Mouse (Mus musculus): Measurements from ENCODE around the gene 1700022I11Rik. TPM values are rescaled to one million over a fixed set of nuclear protein-coding genes. Genes with fewer than 3 reads are reported as not detected.

Gene 1700022I11Rik
- total and polyA plus RNA-seq, 2 experiments from 2014 or later, result 0.41 TPM; not detected in 1

DNA sequence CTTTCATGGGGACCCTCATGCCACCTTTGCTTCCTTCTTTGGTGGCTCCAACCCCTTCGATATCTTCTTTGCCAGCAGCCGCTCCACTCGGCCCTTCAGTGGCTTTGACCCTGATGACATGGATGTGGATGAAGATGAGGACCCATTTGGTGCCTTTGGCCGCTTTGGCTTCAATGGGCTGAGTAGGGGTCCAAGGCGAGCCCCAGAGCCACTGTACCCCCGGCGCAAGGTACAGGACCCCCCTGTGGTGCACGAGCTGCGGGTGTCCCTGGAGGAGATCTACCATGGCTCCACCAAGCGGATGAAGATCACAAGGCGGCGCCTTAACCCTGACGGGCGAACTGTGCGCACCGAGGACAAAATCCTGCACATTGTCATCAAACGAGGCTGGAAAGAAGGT lies 12.8 kb upstream of the 1700022I11Rik start:
- Histone ChIP-seq H3K27me3 (ENCODE audit: control insufficient read depth, insufficient read depth, low read length) (no peaks in the 10 kb centered on the region), H3K4me2 (ENCODE audit: low read depth, low read length) (no peak overlapping the region), H3K9ac (replicated peaks; ENCODE audit: low read depth, low read length) (no peak overlapping the region), H3K4me3 (ENCODE audit: low read depth, low read length) (no peak overlapping the region), H3K36me3 (replicated peaks; ENCODE audit: control insufficient read depth, insufficient read depth, low read length) (peaks cover 33% of the 10 kb centered on the region), H3K9me3 (replicated peaks; ENCODE audit: control insufficient read depth, low read length) (no peaks in the 10 kb centered on the region), H3K27ac (ENCODE audit: low read depth) (no peak overlapping the region), H3K4me1 (ENCODE audit: control insufficient read depth, insufficient read depth) (peaks cover 30% of the 10 kb centered on the region)
- TF ChIP-seq EP300 (IDR thresholded peaks at IDR 0.05; ENCODE audit: low read depth) (no peak), CTCF (IDR thresholded peaks at IDR 0.05; ENCODE audit: low read depth) (no peak)
- 91% methylated on average over 17 of the region's 17 CpGs for WGBS
- DNase-seq (ENCODE audit: low spot score) (no peak), ATAC-seq (ENCODE audit: insufficient read depth, low read depth) (no peak)

DNA sequence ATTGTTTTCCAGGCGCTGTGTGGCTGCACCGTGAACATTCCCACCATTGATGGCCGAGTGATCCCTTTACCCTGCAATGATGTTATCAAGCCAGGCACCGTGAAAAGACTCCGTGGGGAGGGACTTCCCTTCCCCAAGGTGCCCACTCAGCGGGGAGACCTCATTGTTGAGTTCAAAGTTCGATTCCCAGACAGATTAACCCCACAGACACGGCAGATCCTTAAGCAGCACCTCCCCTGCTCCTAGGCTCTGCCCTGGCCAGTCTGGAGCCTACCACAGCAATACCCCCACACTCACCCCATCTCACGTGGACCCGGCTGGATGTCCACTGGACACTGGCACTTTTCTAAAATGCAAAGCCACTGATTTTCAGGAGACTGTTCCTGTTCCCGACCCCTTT lies 12.1 kb upstream of the 1700022I11Rik start:
- TF ChIP-seq CTCF (IDR thresholded peaks at IDR 0.05; ENCODE audit: low read depth) (no peak), EP300 (IDR thresholded peaks at IDR 0.05; ENCODE audit: low read depth) (no peak)
- Histone ChIP-seq H3K9ac (replicated peaks; ENCODE audit: low read depth, low read length) (0 out of 2 replicates have a peak overlapping the region, but pooled peaks have one; percentile 19), H3K36me3 (replicated peaks; ENCODE audit: control insufficient read depth, insufficient read depth, low read length) (peaks cover 33% of the 10 kb centered on the region), H3K27me3 (ENCODE audit: control insufficient read depth, insufficient read depth, low read length) (no peaks in the 10 kb centered on the region), H3K4me2 (ENCODE audit: low read depth, low read length) (no peak overlapping the region), H3K9me3 (replicated peaks; ENCODE audit: control insufficient read depth, low read length) (no peaks in the 10 kb centered on the region), H3K27ac (ENCODE audit: low read depth) (peak overlapping the region; percentile 78), H3K4me3 (ENCODE audit: low read depth, low read length) (no peak overlapping the region), H3K4me1 (ENCODE audit: control insufficient read depth, insufficient read depth) (peaks cover 26% of the 10 kb centered on the region; the same call in 1 of the 2 replicates)
- no peak for DNase-seq (ENCODE audit: low spot score)
- ATAC-seq (ENCODE audit: insufficient read depth, low read depth), result no peak
- 75% methylated on average over 11 of the region's 11 CpGs for WGBS

DNA sequence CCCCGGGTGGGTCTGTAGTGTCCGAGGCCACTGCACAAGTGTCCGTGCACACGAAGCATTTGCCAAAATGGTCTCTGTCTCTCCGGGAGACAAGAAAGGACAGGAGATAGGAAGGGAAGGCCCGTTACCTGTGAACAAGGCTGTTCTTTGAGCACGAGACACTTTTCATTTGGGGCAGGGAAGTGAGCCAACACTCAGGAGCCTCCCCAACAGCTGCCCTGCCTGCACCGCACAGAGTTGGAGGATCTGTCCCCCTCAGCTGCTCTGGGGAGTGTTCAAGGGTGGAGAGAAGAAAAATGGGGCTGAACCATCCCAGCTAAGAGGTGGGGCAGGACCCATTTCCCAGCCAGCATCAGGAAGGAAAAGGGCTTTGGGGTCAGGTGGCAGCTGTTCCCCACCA lies 11.4 kb upstream of the 1700022I11Rik start:
- ATAC-seq (ENCODE audit: insufficient read depth, low read depth) (no peak), DNase-seq (ENCODE audit: low spot score) (no peak)
- Histone ChIP-seq H3K9me3 (replicated peaks; ENCODE audit: control insufficient read depth, low read length) (no peaks in the 10 kb centered on the region), H3K4me1 (ENCODE audit: control insufficient read depth, insufficient read depth) (peaks cover 21% of the 10 kb centered on the region; the same call in 1 of the 2 replicates), H3K27ac (ENCODE audit: low read depth) (peak overlapping the region; percentile 78), H3K27me3 (ENCODE audit: control insufficient read depth, insufficient read depth, low read length) (no peaks in the 10 kb centered on the region), H3K36me3 (replicated peaks; ENCODE audit: control insufficient read depth, insufficient read depth, low read length) (peaks cover 33% of the 10 kb centered on the region), H3K9ac (replicated peaks; ENCODE audit: low read depth, low read length) (0 out of 2 replicates have a peak overlapping the region, but pooled peaks have one; percentile 19), H3K4me3 (ENCODE audit: low read depth, low read length) (no peak overlapping the region), H3K4me2 (ENCODE audit: low read depth, low read length) (no peak overlapping the region)
- TF ChIP-seq CTCF (IDR thresholded peaks at IDR 0.05; ENCODE audit: low read depth) (no peak), EP300 (IDR thresholded peaks at IDR 0.05; ENCODE audit: low read depth) (no peak)
- WGBS, result 47% methylated on average over 8 of the region's 8 CpGs

DNA sequence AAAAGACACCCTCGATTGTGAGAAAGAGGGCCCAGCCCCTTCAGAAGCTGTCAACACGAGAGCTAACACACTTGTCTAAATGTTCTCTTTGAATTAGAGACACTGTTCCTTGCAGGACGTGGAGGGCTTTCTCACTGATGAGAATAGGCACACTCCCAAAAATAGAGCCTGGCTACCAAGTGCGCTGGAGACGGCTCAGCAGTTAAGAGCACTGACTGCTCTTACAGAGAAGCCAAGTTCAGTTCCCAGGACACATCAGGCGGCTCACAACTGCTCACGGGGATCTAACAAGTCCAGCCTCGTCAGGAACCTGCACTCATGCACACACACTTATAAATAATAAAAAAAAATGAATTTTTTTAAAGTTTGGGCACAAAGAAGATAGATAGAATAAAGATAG lies 10.5 kb upstream of the 1700022I11Rik start:
- 26% methylated on average over 8 of the region's 8 CpGs for WGBS
- no peak overlapping the region for H3K4me2 ChIP-seq (ENCODE audit: low read depth, low read length)
- peaks cover 33% of the 10 kb centered on the region for H3K36me3 ChIP-seq (replicated peaks; ENCODE audit: control insufficient read depth, insufficient read depth, low read length)
- ATAC-seq (ENCODE audit: insufficient read depth, low read depth), result peak; percentile 65
- peak overlapping the region; percentile 78 for H3K27ac ChIP-seq (ENCODE audit: low read depth)
- peaks cover 21% of the 10 kb centered on the region; the same call in 1 of the 2 replicates for H3K4me1 ChIP-seq (ENCODE audit: control insufficient read depth, insufficient read depth)
- H3K9me3 ChIP-seq (replicated peaks; ENCODE audit: control insufficient read depth, low read length), result no peaks in the 10 kb centered on the region
- DNase-seq (ENCODE audit: low spot score), result peak; percentile 85
- H3K9ac ChIP-seq (replicated peaks; ENCODE audit: low read depth, low read length), result no peak overlapping the region
- H3K27me3 ChIP-seq (ENCODE audit: control insufficient read depth, insufficient read depth, low read length), result no peaks in the 10 kb centered on the region
- TF ChIP-seq CTCF (IDR thresholded peaks at IDR 0.05; ENCODE audit: low read depth) (no peak), EP300 (IDR thresholded peaks at IDR 0.05; ENCODE audit: low read depth) (no peak)
- no peak overlapping the region for H3K4me3 ChIP-seq (ENCODE audit: low read depth, low read length)

DNA sequence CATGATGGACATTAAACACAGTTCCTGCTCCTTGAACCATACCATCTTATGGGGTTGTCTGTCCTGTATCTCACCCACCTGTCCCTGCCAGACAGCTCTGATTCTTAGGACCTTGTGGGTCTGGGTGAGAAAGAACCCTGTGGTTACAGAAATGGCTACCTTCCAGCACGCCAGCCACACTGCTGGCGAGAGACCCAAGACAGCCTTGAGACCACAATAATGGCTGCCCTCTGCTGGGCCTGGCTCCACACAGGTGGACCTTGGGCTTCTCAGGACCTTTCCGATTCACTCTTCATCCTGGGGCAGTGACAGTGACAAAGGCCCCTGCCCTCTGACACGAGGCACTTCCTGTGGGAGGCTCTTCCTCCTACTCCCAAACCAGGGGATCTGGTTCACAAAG lies 10.0 kb upstream of the 1700022I11Rik start:
- TF ChIP-seq CTCF (IDR thresholded peaks at IDR 0.05; ENCODE audit: low read depth) (no peak), EP300 (IDR thresholded peaks at IDR 0.05; ENCODE audit: low read depth) (no peak)
- no peak for DNase-seq (ENCODE audit: low spot score)
- Histone ChIP-seq H3K27me3 (ENCODE audit: control insufficient read depth, insufficient read depth, low read length) (no peaks in the 10 kb centered on the region), H3K9ac (replicated peaks; ENCODE audit: low read depth, low read length) (no peak overlapping the region), H3K9me3 (replicated peaks; ENCODE audit: control insufficient read depth, low read length) (no peaks in the 10 kb centered on the region), H3K4me1 (ENCODE audit: control insufficient read depth, insufficient read depth) (peaks cover 21% of the 10 kb centered on the region; the same call in 1 of the 2 replicates), H3K4me3 (ENCODE audit: low read depth, low read length) (no peak overlapping the region), H3K27ac (ENCODE audit: low read depth) (peak overlapping the region; percentile 78), H3K4me2 (ENCODE audit: low read depth, low read length) (no peak overlapping the region), H3K36me3 (replicated peaks; ENCODE audit: control insufficient read depth, insufficient read depth, low read length) (peaks cover 33% of the 10 kb centered on the region)
- WGBS, result 49% methylated on average over 4 of the region's 4 CpGs
- ATAC-seq (ENCODE audit: insufficient read depth, low read depth), result no peak

DNA sequence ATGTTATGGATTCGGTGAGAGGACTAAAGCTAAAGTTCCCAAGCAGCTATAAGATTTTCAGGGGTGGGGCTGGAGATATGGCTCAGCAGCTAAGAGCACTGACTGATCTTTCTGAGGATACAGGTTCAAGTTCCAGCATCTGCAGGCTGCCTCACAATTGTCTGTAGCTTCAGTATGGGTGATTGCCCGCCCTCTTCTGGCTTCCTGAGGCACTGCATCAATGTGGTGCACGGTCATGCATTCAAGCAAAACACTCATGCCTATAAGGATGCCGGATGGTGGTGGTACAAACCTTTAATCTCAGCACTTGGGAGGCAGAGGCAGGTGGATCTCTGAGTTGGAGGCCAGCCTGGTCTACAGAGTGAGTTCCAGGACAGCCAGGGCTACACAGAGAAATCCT lies 7.8 kb upstream of the 1700022I11Rik start:
- no peaks in the 10 kb centered on the region for H3K9me3 ChIP-seq (replicated peaks; ENCODE audit: control insufficient read depth, low read length)
- H3K4me3 ChIP-seq (ENCODE audit: low read depth, low read length), result no peak overlapping the region
- ATAC-seq (ENCODE audit: insufficient read depth, low read depth) (no peak), DNase-seq (ENCODE audit: low spot score) (no peak)
- no peak overlapping the region for H3K4me2 ChIP-seq (ENCODE audit: low read depth, low read length)
- H3K9ac ChIP-seq (replicated peaks; ENCODE audit: low read depth, low read length), result no peak overlapping the region
- H3K27me3 ChIP-seq (ENCODE audit: control insufficient read depth, insufficient read depth, low read length), result no peaks in the 10 kb centered on the region
- no peak overlapping the region for H3K27ac ChIP-seq (ENCODE audit: low read depth)
- H3K4me1 ChIP-seq (ENCODE audit: control insufficient read depth, insufficient read depth), result peaks cover 11% of the 10 kb centered on the region; the same call in 1 of the 2 replicates
- TF ChIP-seq CTCF (IDR thresholded peaks at IDR 0.05; ENCODE audit: low read depth), result peak; percentile 75
- no peak for TF ChIP-seq EP300 (IDR thresholded peaks at IDR 0.05; ENCODE audit: low read depth)
- peaks cover 17% of the 10 kb centered on the region for H3K36me3 ChIP-seq (replicated peaks; ENCODE audit: control insufficient read depth, insufficient read depth, low read length)
- WGBS, result 34% methylated on average over 4 of the region's 4 CpGs

Measured in heart, postnatal 0 days (tissue).